Mouse (Mus musculus): Measurements from ENCODE around the gene Krt12.

GRCm38 (mm10) chr11:99388661-99389060 is 33.4 kb downstream of the Krt12 start:
- TF ChIP-seq CTCF (IDR thresholded peaks at IDR 0.05; ENCODE audit: low read depth, low read length) = no peak
- TF ChIP-seq POLR2A (IDR thresholded peaks at IDR 0.05; ENCODE audit: insufficient read depth, low read length) = no peak
- TF ChIP-seq EP300 (IDR thresholded peaks at IDR 0.05; ENCODE audit: insufficient read depth, low read depth, low read length) = no peak
